Mouse (Mus musculus) brain, embryonic 14.5 days (tissue): ENCODE results near the gene Siae.

Source experiments
- CTCF ChIP-seq: fragments of 200-500 bp; IDR thresholded peaks from 2 replicates; pipeline ENCODE4 v1.5.1; 2012; ENCODE audit warnings: inconsistent platforms, mild to moderate bottlenecking, moderate library complexity, borderline replicate concordance; ENCODE audit not compliant: insufficient read depth, insufficient read length; ENCODE audit errors: extremely low read depth
- POLR2A ChIP-seq: fragments of 200-500 bp; IDR thresholded peaks from 2 replicates; pipeline ENCODE4 v1.6.1; 2012; ENCODE audit warnings: mild to moderate bottlenecking, inconsistent platforms, borderline replicate concordance; ENCODE audit not compliant: poor library complexity, insufficient read depth, insufficient read length, severe bottlenecking; ENCODE audit errors: extremely low read depth

DNA sequence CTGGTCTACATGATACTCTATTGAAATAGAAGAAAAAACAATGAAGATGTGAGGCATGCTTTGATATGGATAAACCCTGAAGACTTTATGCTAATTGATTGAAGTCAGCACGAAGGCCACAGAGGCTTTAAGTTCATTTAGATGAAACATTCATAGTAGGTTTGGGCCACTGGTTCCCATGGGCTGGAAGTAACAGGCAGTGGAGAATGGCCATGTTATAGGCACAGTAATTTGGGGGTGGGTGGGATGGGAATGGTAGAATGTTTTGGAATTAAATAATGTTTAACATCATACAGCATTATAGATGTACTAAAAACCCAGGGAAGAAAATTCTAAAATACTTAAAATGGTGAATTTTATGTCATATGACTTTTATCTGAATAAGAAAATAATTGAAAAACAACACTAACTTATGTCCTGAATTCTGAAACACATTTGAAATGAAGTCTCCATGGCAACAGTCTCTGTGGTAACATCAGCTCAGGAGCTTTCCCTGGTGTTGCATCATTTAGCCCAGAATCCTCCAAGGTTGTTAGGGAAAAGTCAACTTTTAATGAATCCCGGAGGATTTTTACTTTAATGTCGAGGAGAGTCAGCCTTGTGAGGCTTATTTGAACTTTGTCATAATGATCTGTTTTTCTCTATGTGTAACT is 131.9 kb downstream of the Siae start:
- TF ChIP-seq POLR2A (no peak), CTCF (no peak)
